Mouse (Mus musculus) testis, adult 2 months (tissue): ENCODE results near the gene Sat2.

Experiments
- CTCF ChIP-seq: fragments of 200-500 bp; IDR thresholded peaks from 2 replicates; pipeline ENCODE4 v1.5.1; 2012; ENCODE audit warnings: low read depth, mild to moderate bottlenecking, inconsistent platforms, low read length, moderate library complexity; ENCODE audit not compliant: control insufficient read depth, insufficient read depth, insufficient replicate concordance
- POLR2A ChIP-seq: fragments of 200-500 bp; IDR thresholded peaks from 2 replicates; pipeline ENCODE4 v1.6.1; 2012; ENCODE audit warnings: low read depth, mild to moderate bottlenecking, inconsistent platforms, low read length, moderate library complexity; ENCODE audit not compliant: control insufficient read depth

GRCm38 (mm10) chr11:69628286-69628685 is 6.5 kb downstream of the Sat2 start:
- peak; percentile 95; the same call in 1 of the 2 replicates for TF ChIP-seq CTCF
- TF ChIP-seq POLR2A = no peak
